9 mouse cellular contexts compared by ENCODE assay signal in genomic region chr4:153827914-153828313, GRCm38 (mm10).
DNase-seq lines count a peak whose midpoint lies in the region; TF ChIP-seq lines count a peak whose summit lies in the region.
"Had no signal": no experiment of that assay in that cellular context is flagged by ENCODE, and none has a peak within 500 bp of the region (broad histone marks: within the 10 kb centered on the region; RNA-seq: fewer than 3 reads in every experiment).

No protein-coding gene starts in this region.

- WGBS in kidney, adult 2 months: 49% methylated on average over 9 of the region's 9 CpGs
- 57% methylated on average over 9 of the region's 9 CpGs for WGBS in bone marrow, adult 2 months

- TF ChIP-seq POLR2A in kidney, adult 2 months (IDR thresholded peaks at IDR 0.05; ENCODE audit: low read depth, low read length): no peak
- no peak for TF ChIP-seq POLR2A in bone marrow, adult 2 months (IDR thresholded peaks at IDR 0.05; ENCODE audit: borderline replicate concordance, control insufficient read depth, low read depth, low read length)

- no peak overlapping the region for H3K27ac ChIP-seq in kidney, adult 2 months (ENCODE audit: insufficient read depth, low read depth, low read length)
- no peak overlapping the region for H3K27ac ChIP-seq in bone marrow, adult 2 months (ENCODE audit: control insufficient read depth, insufficient read depth, low read depth, low read length, poor library complexity)
- H3K27ac ChIP-seq: macrophage; stomach, embryonic 15.5 days had no signal

- H3K4me3 ChIP-seq in kidney, adult 2 months (ENCODE audit: insufficient read depth, low read depth, low read length): no peak overlapping the region
- no peak overlapping the region for H3K4me3 ChIP-seq in bone marrow, adult 2 months (replicated peaks; ENCODE audit: control insufficient read depth, low read depth, low read length)
- H3K4me3 ChIP-seq: stomach, embryonic 15.5 days had no signal

- 0 out of 2 replicates have a peak, but pooled peaks have one; percentile 8 for TF ChIP-seq CTCF in kidney, adult 2 months (conservative IDR thresholded peaks at IDR 0.05; ENCODE audit: insufficient read depth, insufficient read length, low read depth, low read length)
- peak; percentile 3; the same call in 1 of the 2 replicates for TF ChIP-seq CTCF in bone marrow, adult 2 months (IDR thresholded peaks at IDR 0.05; ENCODE audit: control insufficient read depth, insufficient read depth, low read length)

- no peaks in the 10 kb centered on the region for H3K36me3 ChIP-seq in kidney, adult 2 months (ENCODE audit: control insufficient read depth, insufficient read depth, low read length)
- H3K36me3 ChIP-seq: stomach, embryonic 15.5 days had no signal

- no peaks in the 10 kb centered on the region for H3K4me1 ChIP-seq in kidney, adult 2 months (ENCODE audit: control insufficient read depth, insufficient read depth, low read length)
- no peaks in the 10 kb centered on the region for H3K4me1 ChIP-seq in bone marrow, adult 2 months (ENCODE audit: control insufficient read depth, insufficient read depth, low read length)
- H3K4me1 ChIP-seq: stomach, embryonic 15.5 days had no signal

- DNase-seq in kidney, adult 2 months: no peak
- no peak for DNase-seq in kidney, adult 8-10 months
- peak; percentile 92 for DNase-seq in ES-CJ7 (ENCODE audit: low read depth, low spot score)
- peak; percentile 8 for DNase-seq in lung, postnatal 36 days
- no peak for DNase-seq in spleen, adult 12 weeks (ENCODE audit: low spot score)
- no peak for DNase-seq in kidney, adult 11 months

- H3K27me3 ChIP-seq in kidney, adult 2 months (replicated peaks; ENCODE audit: control insufficient read depth, insufficient read depth, low read length): no peaks in the 10 kb centered on the region
- H3K27me3 ChIP-seq: stomach, embryonic 15.5 days had no signal

Comparison
In these comparisons a context has a peak if more than half of its experiments do, and no peak if none do; other contexts are left out.
1. DNase-seq: peak in ES-CJ7 (single experiment) and lung, postnatal 36 days (single experiment); none in kidney, adult 2 months (single experiment), kidney, adult 8-10 months (0 of 2), spleen, adult 12 weeks (single experiment) and kidney, adult 11 months (single experiment).